Mouse (Mus musculus): ENCODE results near the gene Diras2. TPM values are rescaled to one million over a fixed set of nuclear protein-coding genes. Genes with fewer than 3 reads are reported as not detected.

Diras2 gene
- polyA plus RNA-seq, 1 experiment: 22.4 TPM

DNA sequence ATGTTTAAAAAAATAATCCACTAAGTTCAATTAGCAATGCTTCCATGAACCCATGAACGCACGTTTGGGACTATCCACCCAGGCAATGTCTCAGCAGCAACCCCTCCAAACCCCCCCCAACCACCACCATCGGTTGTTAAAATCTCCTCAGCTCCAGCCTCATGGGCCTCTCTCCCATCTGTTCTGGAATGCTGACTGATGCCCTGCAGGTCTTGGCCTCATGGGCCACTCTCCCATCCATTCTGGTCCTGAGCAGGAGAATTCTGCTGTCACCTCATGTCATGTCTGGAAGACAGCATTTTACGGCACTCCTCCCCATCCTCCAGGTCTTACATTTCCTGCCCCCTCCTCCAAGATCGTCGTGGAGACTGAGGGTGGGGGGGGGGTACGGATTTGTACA is 71.1 kb downstream of the Diras2 start:
- WGBS: 90% methylated on average over 7 of the region's 7 CpGs
- Histone ChIP-seq H3K36me3 (ENCODE audit: control insufficient read depth, insufficient read depth, low read length) (no peaks in the 10 kb centered on the region), H3K4me3 (ENCODE audit: control insufficient read depth, insufficient read depth, low read length) (no peak overlapping the region), H3K27ac (ENCODE audit: control insufficient read depth, insufficient read depth, low read length) (no peak overlapping the region), H3K27me3 (ENCODE audit: control insufficient read depth, insufficient read depth, low read length) (no peaks in the 10 kb centered on the region), H3K4me1 (replicated peaks; ENCODE audit: control insufficient read depth, insufficient read depth, low read length) (no peaks in the 10 kb centered on the region)
- no peak for DNase-seq
- TF ChIP-seq POLR2A (IDR thresholded peaks at IDR 0.05; ENCODE audit: control insufficient read depth, extremely low read depth, insufficient read depth, low read length, poor library complexity): no peak
- no peak for TF ChIP-seq CTCF (IDR thresholded peaks at IDR 0.05; ENCODE audit: borderline replicate concordance, control insufficient read depth, extremely low read depth, insufficient read depth, low read length, poor library complexity)

DNA sequence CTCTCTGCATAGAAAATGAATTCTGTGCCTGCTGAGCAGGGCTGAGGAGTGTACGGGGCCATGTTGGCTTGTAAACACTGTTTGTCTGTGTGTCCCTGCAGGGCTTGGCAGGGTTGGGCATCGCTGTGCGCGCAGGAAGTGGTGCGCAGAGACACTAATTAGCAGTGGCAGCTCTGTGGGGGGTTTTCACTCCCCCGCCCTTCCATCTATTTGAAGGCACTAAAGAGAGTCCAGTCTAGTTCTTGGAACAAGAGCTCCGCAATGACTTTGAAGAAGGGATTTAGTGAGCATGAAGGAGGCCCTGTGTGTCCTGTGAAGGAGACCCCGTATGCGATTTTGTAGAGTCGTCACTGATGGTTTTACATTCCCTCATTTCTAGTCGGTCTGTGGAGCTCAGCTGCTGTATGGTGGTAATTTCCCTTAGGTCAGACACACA is 73.2 kb downstream of the Diras2 start:
- Histone ChIP-seq H3K27me3 (ENCODE audit: control insufficient read depth, insufficient read depth, low read length) (no peaks in the 10 kb centered on the region), H3K4me3 (ENCODE audit: control insufficient read depth, insufficient read depth, low read length) (no peak overlapping the region), H3K27ac (ENCODE audit: control insufficient read depth, insufficient read depth, low read length) (no peak overlapping the region), H3K36me3 (ENCODE audit: control insufficient read depth, insufficient read depth, low read length) (no peaks in the 10 kb centered on the region), H3K4me1 (replicated peaks; ENCODE audit: control insufficient read depth, insufficient read depth, low read length) (no peaks in the 10 kb centered on the region)
- TF ChIP-seq CTCF (IDR thresholded peaks at IDR 0.05; ENCODE audit: borderline replicate concordance, control insufficient read depth, extremely low read depth, insufficient read depth, low read length, poor library complexity) (no peak), POLR2A (IDR thresholded peaks at IDR 0.05; ENCODE audit: control insufficient read depth, extremely low read depth, insufficient read depth, low read length, poor library complexity) (no peak)
- DNase-seq: no peak
- 94% methylated on average over 11 of the region's 11 CpGs for WGBS

DNA sequence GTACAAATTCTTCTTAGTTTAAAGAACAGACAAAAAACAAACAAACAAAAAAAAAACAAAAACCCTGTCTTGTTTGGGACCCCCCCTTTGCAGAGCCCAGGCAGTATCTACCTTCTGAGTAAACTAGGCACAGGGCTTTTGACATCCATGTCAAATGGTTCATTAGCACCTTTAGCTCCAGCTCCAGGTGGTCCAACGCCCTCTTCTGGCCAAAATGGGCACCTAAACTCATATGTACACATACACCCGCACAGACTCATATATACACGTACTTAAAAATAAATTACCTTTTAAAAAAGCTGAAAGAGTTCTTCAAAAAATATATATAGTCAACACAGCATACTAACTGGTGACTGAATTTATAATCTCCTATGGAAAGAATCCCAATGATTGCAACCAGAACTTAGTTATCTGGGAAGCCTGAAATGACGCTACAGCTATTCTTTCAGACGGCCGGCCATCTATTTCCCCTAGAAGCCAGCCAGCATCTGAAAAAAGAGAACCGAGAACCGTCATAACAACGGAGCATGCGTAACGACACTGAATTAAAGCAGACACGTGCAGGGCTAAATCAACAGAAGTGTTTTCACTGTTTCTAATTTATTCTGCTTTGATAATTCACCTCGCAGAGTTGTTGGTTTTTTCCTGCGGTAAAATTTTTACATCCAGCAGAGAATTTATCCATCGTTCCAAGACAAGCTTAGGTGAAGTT is 73.7 kb downstream of the Diras2 start:
- Histone ChIP-seq H3K4me1 (replicated peaks; ENCODE audit: control insufficient read depth, insufficient read depth, low read length) (no peaks in the 10 kb centered on the region), H3K4me3 (ENCODE audit: control insufficient read depth, insufficient read depth, low read length) (no peak overlapping the region), H3K27ac (ENCODE audit: control insufficient read depth, insufficient read depth, low read length) (no peak overlapping the region), H3K36me3 (ENCODE audit: control insufficient read depth, insufficient read depth, low read length) (no peaks in the 10 kb centered on the region), H3K27me3 (ENCODE audit: control insufficient read depth, insufficient read depth, low read length) (no peaks in the 10 kb centered on the region)
- DNase-seq: no peak
- no peak for TF ChIP-seq POLR2A (IDR thresholded peaks at IDR 0.05; ENCODE audit: control insufficient read depth, extremely low read depth, insufficient read depth, low read length, poor library complexity)
- TF ChIP-seq CTCF (IDR thresholded peaks at IDR 0.05; ENCODE audit: borderline replicate concordance, control insufficient read depth, extremely low read depth, insufficient read depth, low read length, poor library complexity): no peak
- whole genome bisulfite sequencing: 92% methylated on average over 15 of the region's 15 CpGs

DNA sequence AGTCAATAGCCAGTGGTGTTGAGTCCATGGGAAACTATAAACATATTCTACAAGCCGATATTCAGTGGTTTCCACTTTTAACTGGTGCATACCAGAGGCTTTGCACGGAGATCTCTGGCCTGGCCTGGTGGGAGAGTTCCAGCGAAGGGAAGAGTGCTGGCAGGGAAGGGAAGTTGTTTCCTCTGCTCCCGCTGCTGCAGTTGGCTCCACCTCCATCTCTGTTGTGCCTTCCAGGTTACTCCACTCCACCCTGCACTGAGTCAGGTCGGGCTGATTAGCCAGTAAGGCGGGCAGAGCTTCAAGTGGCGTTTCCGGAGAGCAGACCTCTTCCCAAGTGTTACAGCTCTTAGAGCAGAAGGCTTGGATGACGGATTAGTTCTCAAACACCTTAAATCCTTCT is 75.8 kb downstream of the Diras2 start:
- WGBS: 85% methylated on average over 9 of the region's 9 CpGs
- H3K4me1 ChIP-seq (replicated peaks; ENCODE audit: control insufficient read depth, insufficient read depth, low read length): no peaks in the 10 kb centered on the region
- no peaks in the 10 kb centered on the region for H3K27me3 ChIP-seq (ENCODE audit: control insufficient read depth, insufficient read depth, low read length)
- H3K36me3 ChIP-seq (ENCODE audit: control insufficient read depth, insufficient read depth, low read length): no peaks in the 10 kb centered on the region
- TF ChIP-seq CTCF (IDR thresholded peaks at IDR 0.05; ENCODE audit: borderline replicate concordance, control insufficient read depth, extremely low read depth, insufficient read depth, low read length, poor library complexity) (no peak), POLR2A (IDR thresholded peaks at IDR 0.05; ENCODE audit: control insufficient read depth, extremely low read depth, insufficient read depth, low read length, poor library complexity) (no peak)
- no peak overlapping the region for H3K27ac ChIP-seq (ENCODE audit: control insufficient read depth, insufficient read depth, low read length)
- H3K4me3 ChIP-seq (ENCODE audit: control insufficient read depth, insufficient read depth, low read length): no peak overlapping the region
- DNase-seq: no peak

DNA sequence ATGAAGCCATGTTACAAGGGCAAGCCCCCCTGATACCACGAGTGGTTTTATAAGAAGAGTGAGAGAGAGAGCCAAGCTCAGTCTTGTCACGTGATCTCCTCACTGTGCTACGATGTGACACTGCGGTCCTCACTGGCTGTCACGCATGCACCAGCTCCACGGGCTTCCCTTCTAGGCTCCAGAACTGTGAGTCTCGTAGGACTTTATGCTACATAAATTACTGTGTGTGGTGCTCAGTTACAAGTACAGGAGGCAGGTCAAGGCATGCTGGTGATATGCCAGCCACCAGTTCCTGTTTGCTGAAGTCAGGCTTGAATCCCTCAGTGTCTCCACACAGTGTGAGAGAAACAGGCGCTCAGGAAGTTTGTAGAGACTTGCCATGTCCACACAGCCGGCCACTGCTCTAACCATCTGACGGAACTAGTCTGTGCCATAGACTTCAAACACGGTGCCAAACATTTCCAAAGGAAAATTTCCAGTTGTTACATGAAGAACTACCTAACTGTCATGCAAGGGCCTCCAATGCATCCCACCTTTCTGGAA is 76.3 kb downstream of the Diras2 start:
- no peaks in the 10 kb centered on the region for H3K36me3 ChIP-seq (ENCODE audit: control insufficient read depth, insufficient read depth, low read length)
- no peak for DNase-seq
- H3K4me3 ChIP-seq (ENCODE audit: control insufficient read depth, insufficient read depth, low read length): no peak overlapping the region
- H3K4me1 ChIP-seq (replicated peaks; ENCODE audit: control insufficient read depth, insufficient read depth, low read length): no peaks in the 10 kb centered on the region
- H3K27me3 ChIP-seq (ENCODE audit: control insufficient read depth, insufficient read depth, low read length): no peaks in the 10 kb centered on the region
- no peak for TF ChIP-seq POLR2A (IDR thresholded peaks at IDR 0.05; ENCODE audit: control insufficient read depth, extremely low read depth, insufficient read depth, low read length, poor library complexity)
- no peak for TF ChIP-seq CTCF (IDR thresholded peaks at IDR 0.05; ENCODE audit: borderline replicate concordance, control insufficient read depth, extremely low read depth, insufficient read depth, low read length, poor library complexity)
- WGBS: 33% methylated on average over 11 of the region's 11 CpGs
- H3K27ac ChIP-seq (ENCODE audit: control insufficient read depth, insufficient read depth, low read length): no peak overlapping the region

Other genes starting within 250 kb of the Diras2 start
- 22.4 and 24.3 TPM in 2 replicates for gene Syk, start 51.9 kb upstream of the Diras2 start, polyA plus RNA-seq (2012; rRNA removed)

All from thymus, adult 2 months (tissue).